Mouse (Mus musculus) midbrain, postnatal 0 days (tissue): Measurements from ENCODE around the gene Lmcd1. TPM values are rescaled to one million over a fixed set of nuclear protein-coding genes. Genes with fewer than 3 reads are reported as not detected.
A peak's percentile ranks its signal among the peaks of the same experiment; 100 is the strongest.

Source experiments
- ATAC-seq: fragments of 200-750 bp; cut with Nextera tagmentation; 2 replicates; pipeline ENCODE4 v1.8.0; 2017; ENCODE audit warnings: moderate number of reproducible peaks, mild to moderate bottlenecking, moderate TSS enrichment, moderate library complexity; ENCODE audit not compliant: low FRiP score
- DNase-seq: peaks from one replicate; pipeline ENCODE4 v3.0.0-alpha.2; 2015; ENCODE audit warnings: low spot score
- H3K27ac ChIP-seq: fragments of 300-500 bp; sonication (generic); 2 replicates; pipeline ENCODE4 v1.5.1; 2014; ENCODE audit warnings: low read depth, mild to moderate bottlenecking, low read length, mixed read lengths
- H3K27me3 ChIP-seq: fragments of 300-500 bp; sonication (generic); 2 replicates; pipeline ENCODE4 v1.6.1; 2014; ENCODE audit warnings: low read length, control low read depth, mixed read lengths; ENCODE audit not compliant: insufficient read depth
- H3K36me3 ChIP-seq: fragments of 300-500 bp; sonication (generic); 2 replicates; pipeline ENCODE4 v1.6.1; 2014; ENCODE audit warnings: low read length, control low read depth, mixed read lengths; ENCODE audit not compliant: insufficient read depth
- H3K4me1 ChIP-seq: fragments of 300-500 bp; sonication (generic); 2 replicates; pipeline ENCODE4 v1.6.1; 2014; ENCODE audit warnings: mild to moderate bottlenecking, control low read depth, antibody characterized with exemption, low read length, mixed read lengths; ENCODE audit not compliant: insufficient read depth
- H3K4me2 ChIP-seq: fragments of 300-500 bp; sonication (generic); 2 replicates; pipeline ENCODE4 v1.6.1; 2014; ENCODE audit warnings: low read depth, mild to moderate bottlenecking, low read length, mixed read lengths; ENCODE audit not compliant: poor library complexity, severe bottlenecking
- H3K4me3 ChIP-seq: fragments of 300-500 bp; sonication (generic); 2 replicates; pipeline ENCODE4 v1.5.1; 2014; ENCODE audit warnings: low read depth, mild to moderate bottlenecking, low read length, moderate library complexity
- H3K9ac ChIP-seq: fragments of 300-500 bp; sonication (generic); replicated peaks from 2 replicates; pipeline ENCODE4 v1.6.1; 2014; ENCODE audit warnings: mild to moderate bottlenecking, low read length, moderate library complexity, mixed read lengths; ENCODE audit not compliant: poor library complexity, severe bottlenecking
- H3K9me3 ChIP-seq: fragments of 300-500 bp; sonication (generic); 2 replicates; pipeline ENCODE4 v1.6.1; 2016; ENCODE audit warnings: low read length, control low read depth
- CTCF ChIP-seq: IDR thresholded peaks from 2 replicates; pipeline ENCODE4 v1.5.1; 2016; ENCODE audit warnings: antibody characterized with exemption, mild to moderate bottlenecking
- WGBS: fragments of 180-500 bp; shearing (Covaris S2); extraction: QIAGEN DNeasy Blood & Tissue Kit; methylation state at CpG from one replicate; pipeline ENCODE4 v1.1.7; 2014; 5-methylcytosine and 5-hydroxymethylcytosine counted together
- polyA plus RNA-seq: library from polyadenylated mRNA; unstranded; fragments of >200 nt; fragmentation: Nextera tagmentation; extraction: Ambion mirVana; gene quantifications from 2 replicates; pipeline ENCODE4 v1.2.1, GENCODE M21; 2015
- total RNA-seq: library from RNA; depleted of rRNA; stranded (reverse); fragments of >200 nt; gene quantifications from 2 replicates; pipeline ENCODE4 v1.2.3, GENCODE M21; 2014

Gene Lmcd1
- total and polyA plus RNA-seq, 2 experiments from 2014 or later, result 6.3 to 9.5 TPM

GRCm38 (mm10) chr6:112254967-112255366 lies 18.6 kb upstream of the Lmcd1 start:
- 83% methylated on average over 2 of the region's 2 CpGs for WGBS
- no peak overlapping the region for H3K27ac ChIP-seq
- H3K4me1 ChIP-seq, result no peaks in the 10 kb centered on the region
- H3K9ac ChIP-seq, result no peak overlapping the region
- H3K4me2 ChIP-seq, result no peak overlapping the region
- H3K4me3 ChIP-seq, result no peak overlapping the region
- ATAC-seq (no peak), DNase-seq (no peak)
- H3K9me3 ChIP-seq, result no peaks in the 10 kb centered on the region
- no peaks in the 10 kb centered on the region for H3K27me3 ChIP-seq
- no peaks in the 10 kb centered on the region for H3K36me3 ChIP-seq
- TF ChIP-seq CTCF, result no peak

GRCm38 (mm10) chr6:112255388-112256225 lies 18.0 kb upstream of the Lmcd1 start:
- WGBS, result 66% methylated on average over 11 of the region's 11 CpGs
- ATAC-seq, result no peak
- Histone ChIP-seq H3K9me3 (no peaks in the 10 kb centered on the region), H3K4me3 (no peak overlapping the region), H3K9ac (no peak overlapping the region), H3K4me2 (no peak overlapping the region), H3K27me3 (no peaks in the 10 kb centered on the region), H3K4me1 (no peaks in the 10 kb centered on the region), H3K36me3 (no peaks in the 10 kb centered on the region), H3K27ac (no peak overlapping the region)
- no peak for DNase-seq
- no peak for TF ChIP-seq CTCF

DNA sequence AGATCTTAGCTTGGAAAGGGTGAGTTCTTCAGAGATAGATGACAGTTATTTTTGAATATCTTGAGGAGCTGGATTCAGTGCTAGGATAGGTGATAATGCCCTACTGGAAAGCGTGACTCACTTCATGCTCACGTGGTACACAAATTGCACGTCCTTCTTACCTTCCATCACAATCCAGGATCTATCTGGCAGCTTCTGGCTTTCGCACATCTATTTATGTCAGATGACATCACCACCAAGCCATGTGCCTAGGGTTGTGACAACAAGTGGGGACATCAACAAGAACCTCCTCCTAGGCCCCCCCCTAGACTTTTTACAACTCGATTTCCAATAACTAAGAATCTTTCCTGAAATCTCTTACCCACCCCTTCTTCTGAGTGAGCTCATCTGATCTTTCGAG lies 17.0 kb upstream of the Lmcd1 start:
- DNase-seq, result no peak
- Histone ChIP-seq H3K9ac (no peak overlapping the region), H3K27me3 (no peaks in the 10 kb centered on the region), H3K4me3 (no peak overlapping the region), H3K4me1 (no peaks in the 10 kb centered on the region), H3K36me3 (no peaks in the 10 kb centered on the region), H3K9me3 (no peaks in the 10 kb centered on the region), H3K27ac (no peak overlapping the region), H3K4me2 (no peak overlapping the region)
- 86% methylated on average over 6 of the region's 6 CpGs for WGBS
- TF ChIP-seq CTCF, result no peak
- ATAC-seq, result no peak

GRCm38 (mm10) chr6:112261089-112261488 lies 12.5 kb upstream of the Lmcd1 start:
- no peak overlapping the region for H3K4me3 ChIP-seq
- ATAC-seq (no peak), DNase-seq (no peak)
- H3K27me3 ChIP-seq, result no peaks in the 10 kb centered on the region
- no peak for TF ChIP-seq CTCF
- H3K9me3 ChIP-seq, result no peaks in the 10 kb centered on the region
- H3K4me2 ChIP-seq, result no peak overlapping the region
- no peak overlapping the region for H3K27ac ChIP-seq
- H3K4me1 ChIP-seq, result no peaks in the 10 kb centered on the region
- H3K9ac ChIP-seq, result no peak overlapping the region
- no peaks in the 10 kb centered on the region for H3K36me3 ChIP-seq

- no peak overlapping the region for H3K9ac ChIP-seq
- ATAC-seq (no peak), DNase-seq (no peak)
- H3K4me1 ChIP-seq, result no peaks in the 10 kb centered on the region
- 90% methylated on average over 1 of the region's 1 CpGs for WGBS
- no peaks in the 10 kb centered on the region for H3K27me3 ChIP-seq
- H3K36me3 ChIP-seq, result no peaks in the 10 kb centered on the region
- no peak overlapping the region for H3K4me3 ChIP-seq
- H3K27ac ChIP-seq, result no peak overlapping the region
- no peak overlapping the region for H3K4me2 ChIP-seq
- TF ChIP-seq CTCF, result no peak
- no peaks in the 10 kb centered on the region for H3K9me3 ChIP-seq
Observed at GRCm38 (mm10) chr6:112264321-112264720, 9.2 kb upstream of the Lmcd1 start.

GRCm38 (mm10) chr6:112266631-112267030 lies 6.9 kb upstream of the Lmcd1 start:
- Histone ChIP-seq H3K4me2 (no peak overlapping the region), H3K4me3 (no peak overlapping the region), H3K27ac (no peak overlapping the region), H3K9me3 (no peaks in the 10 kb centered on the region), H3K9ac (no peak overlapping the region), H3K4me1 (no peaks in the 10 kb centered on the region), H3K27me3 (no peaks in the 10 kb centered on the region), H3K36me3 (no peaks in the 10 kb centered on the region)
- TF ChIP-seq CTCF, result no peak
- 36% methylated on average over 1 of the region's 1 CpGs for WGBS
- peak; percentile 73 for DNase-seq
- no peak for ATAC-seq
